Mouse (Mus musculus) gonadal fat pad, adult 2 months (tissue): ENCODE results near the gene Slc9a5. TPM values are rescaled to one million over a fixed set of nuclear protein-coding genes. Genes with fewer than 3 reads are reported as not detected.

Experiments used
- DNase-seq: peaks from one replicate; pipeline ENCODE4 v3.0.0-alpha.2; 2012; ENCODE audit warnings: low read depth
- polyA plus RNA-seq: library from polyadenylated mRNA; depleted of rRNA; stranded (reverse); fragments of >200 nt; gene quantifications from 2 replicates; pipeline ENCODE4 v1.2.3, GENCODE M21; 2012; rRNA removed

The Slc9a5 gene
- polyA plus RNA-seq, 1 experiment, result 3.7 TPM

DNA sequence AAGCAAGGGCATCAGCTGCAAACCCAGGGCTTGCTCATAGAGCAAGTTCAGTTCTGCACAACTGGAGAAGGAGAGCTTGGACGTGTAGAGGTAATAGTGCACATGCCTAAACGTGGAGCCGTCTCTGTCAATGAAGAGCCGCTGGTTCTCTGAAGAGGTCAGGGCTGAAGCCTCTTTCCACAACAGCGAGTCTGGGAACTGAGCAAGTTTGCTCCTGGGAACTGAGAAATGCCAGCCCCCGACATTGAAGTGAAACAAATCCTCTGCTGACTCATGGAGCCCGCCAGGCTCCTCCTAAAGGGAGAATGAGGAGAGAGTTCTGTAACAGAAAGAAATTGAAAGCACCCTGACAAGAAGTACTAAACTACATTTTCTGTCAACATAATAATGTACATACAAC is 59.7 kb downstream of the Slc9a5 start:
- DNase-seq, result no peak

DNA sequence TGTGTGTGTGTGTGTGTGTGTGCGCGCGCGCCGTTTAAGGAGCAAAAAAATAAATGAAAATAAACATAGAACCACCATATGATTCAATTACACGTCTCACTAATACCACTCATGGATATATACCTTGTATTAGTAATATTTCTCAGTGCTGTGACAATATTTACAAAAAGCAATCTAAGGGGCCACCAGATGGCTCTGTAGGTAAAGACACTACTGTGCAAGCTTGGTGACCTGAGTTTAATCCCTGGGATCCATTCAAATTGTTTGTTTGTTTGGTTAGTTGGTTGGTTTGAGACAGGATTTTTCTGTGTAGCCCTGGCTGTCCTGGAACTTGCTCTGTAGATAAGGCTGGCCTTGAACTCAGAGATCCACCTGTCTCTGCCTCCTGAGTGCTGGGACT is 61.3 kb downstream of the Slc9a5 start:
- DNase-seq, result no peak

DNA sequence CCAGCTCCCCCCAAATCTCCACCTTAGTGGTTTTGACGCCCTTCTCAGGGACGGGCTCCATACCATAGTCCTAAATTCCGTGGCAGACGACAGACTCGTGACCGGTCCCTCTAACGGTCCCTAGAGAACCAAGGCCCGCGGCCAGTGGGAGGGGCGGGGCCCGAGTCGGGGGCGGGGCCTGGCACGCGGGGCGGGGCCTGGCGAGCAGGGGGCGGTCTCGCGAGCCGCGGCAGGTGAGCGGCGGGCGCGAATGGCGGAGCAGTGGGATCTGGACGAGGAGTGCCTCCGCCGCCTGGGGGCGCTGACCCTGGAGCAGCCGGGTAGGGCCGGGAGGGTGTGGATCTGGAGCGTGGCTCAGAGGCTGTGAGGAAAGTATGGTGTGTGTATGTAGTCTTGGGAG is 64.7 kb downstream of the Slc9a5 start, which contains the start of the genes Kctd19 and Lrrc36:
TSS of gene Kctd19 (minus strand) at position 112 of the 400 bp plus-strand sequence.
TSS of gene Lrrc36 (plus strand) at position 181 of the 400 bp plus-strand sequence.
- DNase-seq, result no peak

DNA sequence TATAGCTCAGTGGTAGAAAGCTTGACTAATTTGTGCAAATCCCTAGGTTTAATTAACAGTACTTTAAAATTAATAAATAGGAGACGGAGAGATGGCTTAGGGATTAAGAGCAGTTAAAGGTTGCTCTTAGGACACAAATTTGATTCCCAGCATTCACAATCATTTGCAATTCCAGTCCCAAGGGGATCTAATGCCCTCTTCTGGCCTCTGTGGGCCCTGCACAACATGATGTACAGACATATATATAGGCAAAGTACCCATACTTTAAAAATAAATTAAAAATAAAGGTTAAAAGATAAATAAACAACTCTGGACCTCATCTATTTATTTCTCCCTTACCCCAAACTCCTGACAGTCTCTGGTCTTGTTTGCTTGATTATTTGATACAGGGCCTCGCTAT is 70.3 kb downstream of the Slc9a5 start:
- no peak for DNase-seq

Other genes starting within 250 kb of the Slc9a5 start
- gene Ces4a, start 217.0 kb upstream of the Slc9a5 start, polyA plus RNA-seq, result 0.04 and 0.06 TPM in 2 replicates
- gene Cbfb, start 178.2 kb upstream of the Slc9a5 start, polyA plus RNA-seq, result 7.8 and 15.8 TPM in 2 replicates
- gene D230025D16Rik, start 123.7 kb upstream of the Slc9a5 start, polyA plus RNA-seq, result 19.6 and 23.2 TPM in 2 replicates
- 10.7 and 12.1 TPM in 2 replicates for gene B3gnt9, start 93.7 kb upstream of the Slc9a5 start, polyA plus RNA-seq
- 11.6 and 12.4 TPM in 2 replicates for gene Tradd, start 84.2 kb upstream of the Slc9a5 start, polyA plus RNA-seq
- gene Fbxl8, start 84.2 kb upstream of the Slc9a5 start, polyA plus RNA-seq, result 6.5 and 7.6 TPM in 2 replicates
- gene Hsf4, start 79.0 kb upstream of the Slc9a5 start, polyA plus RNA-seq, result 1.6 and 2.0 TPM in 2 replicates
- 5.9 and 8.6 TPM in 2 replicates for gene Nol3, start 72.7 kb upstream of the Slc9a5 start, polyA plus RNA-seq
- 5.3 and 5.4 TPM in 2 replicates for gene 4931428F04Rik, start 59.0 kb upstream of the Slc9a5 start, polyA plus RNA-seq
- 6.3 and 9.6 TPM in 2 replicates for gene Exoc3l, start 52.7 kb upstream of the Slc9a5 start, polyA plus RNA-seq
- 83.7 and 88.9 TPM in 2 replicates for gene E2f4, start 51.2 kb upstream of the Slc9a5 start, polyA plus RNA-seq
- gene Elmo3, start 43.2 kb upstream of the Slc9a5 start, polyA plus RNA-seq, result 39.3 and 39.9 TPM in 2 replicates
- 11.5 and 12.6 TPM in 2 replicates for gene Lrrc29, start 22.6 kb upstream of the Slc9a5 start, polyA plus RNA-seq
- gene Tmem208, start 22.5 kb upstream of the Slc9a5 start, polyA plus RNA-seq, result 74.9 and 103 TPM in 2 replicates
- 17.8 and 19.6 TPM in 2 replicates for gene Fhod1, start 890 bp upstream of the Slc9a5 start, polyA plus RNA-seq
- 2.4 and 2.7 TPM in 2 replicates for gene Plekhg4, start 24.4 kb downstream of the Slc9a5 start, polyA plus RNA-seq
- 0.23 and 0.89 TPM in 2 replicates for gene Kctd19, start 64.7 kb downstream of the Slc9a5 start, polyA plus RNA-seq
- 1.8 and 2.3 TPM in 2 replicates for gene Lrrc36, start 64.7 kb downstream of the Slc9a5 start, polyA plus RNA-seq
- 63.4 and 71.3 TPM in 2 replicates for gene Tppp3, start 122.7 kb downstream of the Slc9a5 start, polyA plus RNA-seq
- gene Zdhhc1, start 148.1 kb downstream of the Slc9a5 start, polyA plus RNA-seq, result 37.2 and 43.5 TPM in 2 replicates
- gene Hsd11b2, start 169.9 kb downstream of the Slc9a5 start, polyA plus RNA-seq, result 1.4 and 1.8 TPM in 2 replicates
- gene Atp6v0d1, start 217.2 kb downstream of the Slc9a5 start, polyA plus RNA-seq, result 163 and 172 TPM in 2 replicates